Mouse (Mus musculus) heart, embryonic 11.5 days (tissue): ENCODE data around the gene Pdzrn3. TPM values are rescaled to one million over a fixed set of nuclear protein-coding genes. Genes with fewer than 3 reads are reported as not detected.

Source experiments
- ATAC-seq: fragments of 200-750 bp; cut with Nextera tagmentation; replicated peaks from 2 replicates; pipeline ENCODE4 v1.8.0; 2017; ENCODE audit warnings: moderate library complexity; ENCODE audit not compliant: insufficient number of reproducible peaks, low FRiP score, low TSS enrichment
- H3K27ac ChIP-seq: fragments of 300-500 bp; sonication (generic); 2 replicates; pipeline ENCODE4 v1.5.1; 2014; ENCODE audit warnings: mild to moderate bottlenecking, low read depth, low read length
- H3K27me3 ChIP-seq: fragments of 300-500 bp; sonication (generic); 2 replicates; pipeline ENCODE4 v1.6.1; 2014; ENCODE audit warnings: mild to moderate bottlenecking, low read length, mixed read lengths; ENCODE audit not compliant: control insufficient read depth, insufficient read depth
- H3K36me3 ChIP-seq: fragments of 300-500 bp; sonication (generic); 2 replicates; pipeline ENCODE4 v1.6.1; 2014; ENCODE audit warnings: mild to moderate bottlenecking, low read length, moderate library complexity, mixed read lengths; ENCODE audit not compliant: control insufficient read depth, insufficient read depth
- H3K4me1 ChIP-seq: fragments of 300-500 bp; sonication (generic); 2 replicates; pipeline ENCODE4 v1.6.1; 2014; ENCODE audit warnings: low read length; ENCODE audit not compliant: control insufficient read depth, insufficient read depth
- H3K4me2 ChIP-seq: fragments of 300-500 bp; sonication (generic); 2 replicates; pipeline ENCODE4 v1.6.1; 2014; ENCODE audit warnings: mild to moderate bottlenecking, moderate library complexity
- H3K4me3 ChIP-seq: fragments of 300-500 bp; sonication (generic); 2 replicates; pipeline ENCODE4 v1.5.1; 2014; ENCODE audit warnings: low read depth, low read length
- H3K9ac ChIP-seq: fragments of 300-500 bp; sonication (generic); 2 replicates; pipeline ENCODE4 v1.6.1; 2014; ENCODE audit warnings: mild to moderate bottlenecking, low read depth, low read length, moderate library complexity
- H3K9me3 ChIP-seq: fragments of 300-500 bp; sonication (generic); replicated peaks from 2 replicates; pipeline ENCODE4 v1.6.1; 2016; ENCODE audit warnings: low read length; ENCODE audit not compliant: control insufficient read depth
- WGBS: fragments of 180-500 bp; shearing (Covaris S2); extraction: QIAGEN DNeasy Blood & Tissue Kit; methylation state at CpG from one replicate; pipeline ENCODE4 v1.1.7; 2014; ENCODE audit not compliant: insufficient replicate concordance; 5-methylcytosine and 5-hydroxymethylcytosine counted together
- polyA plus RNA-seq: library from polyadenylated mRNA; unstranded; fragments of >200 nt; fragmentation: Nextera tagmentation; extraction: Ambion mirVana; gene quantifications from 2 replicates; pipeline ENCODE4 v1.2.1, GENCODE M21; 2014

Pdzrn3 gene
- polyA plus RNA-seq, 1 experiment from 2014 or later, result 10.5 TPM

DNA sequence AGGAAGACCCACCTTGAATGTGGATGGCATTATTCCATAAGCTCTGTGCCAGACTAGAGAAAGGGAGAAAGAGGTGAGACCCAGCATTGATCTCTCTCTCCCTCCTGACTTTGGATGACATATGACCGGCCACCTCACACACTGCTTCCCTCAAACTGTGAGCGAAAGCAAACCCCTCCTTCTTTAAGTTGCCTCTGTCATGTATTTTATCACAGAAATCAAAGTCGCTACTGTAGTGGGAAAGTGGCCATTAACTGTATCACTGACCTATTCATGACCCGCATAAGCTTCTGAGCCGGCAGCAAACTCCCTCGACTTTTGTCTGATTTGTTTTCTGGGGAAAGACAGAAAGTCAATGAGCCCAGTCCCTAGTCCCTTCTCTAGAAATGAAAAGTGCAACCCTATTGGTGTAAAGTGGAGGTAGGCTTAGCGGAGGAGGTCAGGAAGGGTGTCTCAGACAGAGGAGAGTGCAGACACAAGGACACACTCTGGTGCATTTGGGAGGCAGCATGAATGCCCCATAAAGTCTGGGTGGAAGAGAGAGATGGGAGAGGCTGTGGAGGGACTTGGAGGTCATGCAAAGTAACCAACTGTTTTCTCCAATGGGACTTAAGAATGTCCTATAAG is 134.4 kb downstream of the Pdzrn3 start:
- H3K36me3 ChIP-seq, result no peaks in the 10 kb centered on the region
- no peak overlapping the region for H3K9ac ChIP-seq
- H3K27ac ChIP-seq, result no peak overlapping the region
- 81% methylated on average over 7 of the region's 7 CpGs for WGBS
- no peak for ATAC-seq
- H3K4me3 ChIP-seq, result no peak overlapping the region
- no peaks in the 10 kb centered on the region for H3K27me3 ChIP-seq
- peaks cover 6% of the 10 kb centered on the region for H3K4me1 ChIP-seq
- no peak overlapping the region for H3K4me2 ChIP-seq
- H3K9me3 ChIP-seq, result no peaks in the 10 kb centered on the region

DNA sequence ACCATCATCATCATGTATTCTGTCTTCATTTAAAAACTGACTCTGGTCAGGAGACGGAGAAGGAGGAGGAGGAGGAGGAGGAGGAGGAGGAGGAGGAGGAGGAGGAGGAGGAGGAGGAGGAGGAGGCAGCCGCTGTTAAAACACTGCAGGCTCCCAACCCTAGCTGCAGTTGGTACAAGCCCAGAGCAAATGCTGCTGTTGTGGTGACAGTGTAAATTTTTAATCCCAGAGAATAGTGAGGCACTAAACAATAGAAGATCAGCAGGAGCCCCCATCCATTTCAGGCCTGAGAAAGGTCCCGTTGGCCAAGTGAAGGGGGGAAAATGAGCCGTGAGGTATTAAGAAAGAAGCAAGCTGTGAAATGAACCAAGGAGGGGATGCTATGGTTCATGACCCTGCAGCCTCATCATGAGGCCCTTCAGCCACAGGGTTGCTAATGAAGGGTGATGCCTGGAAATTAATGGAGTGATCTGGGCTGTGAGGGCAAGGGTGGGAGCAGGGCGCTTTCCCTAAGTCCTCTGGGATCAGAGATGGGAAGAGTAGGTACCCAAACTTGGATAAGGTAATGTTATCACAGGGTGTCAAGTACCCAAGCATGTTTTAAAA is 141.0 kb downstream of the Pdzrn3 start:
- H3K27ac ChIP-seq, result no peak overlapping the region
- no peak overlapping the region for H3K4me3 ChIP-seq
- H3K9ac ChIP-seq, result no peak overlapping the region
- H3K9me3 ChIP-seq, result no peaks in the 10 kb centered on the region
- no peaks in the 10 kb centered on the region for H3K27me3 ChIP-seq
- WGBS, result 47% methylated on average over 4 of the region's 5 CpGs
- no peaks in the 10 kb centered on the region for H3K36me3 ChIP-seq
- ATAC-seq, result no peak
- no peak overlapping the region for H3K4me2 ChIP-seq
- no peaks in the 10 kb centered on the region for H3K4me1 ChIP-seq

DNA sequence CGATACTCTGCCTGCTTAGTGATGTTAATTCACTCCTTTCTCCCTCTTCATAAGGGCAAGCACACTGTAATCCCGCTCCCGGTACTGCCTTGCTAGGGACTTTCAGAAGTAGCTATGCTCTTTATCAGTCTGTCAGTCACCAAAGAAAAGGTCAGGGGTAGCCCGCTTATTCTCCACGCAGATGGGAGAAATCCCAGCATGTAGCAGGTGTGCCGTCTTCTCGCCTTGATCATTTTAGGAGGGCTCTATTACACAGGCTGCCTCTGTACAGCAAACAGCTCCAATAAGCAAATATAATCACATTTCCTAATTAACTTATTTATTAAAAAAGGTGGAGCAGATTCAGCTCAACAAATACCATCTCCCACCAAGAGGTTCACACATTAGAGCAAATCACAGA is 141.5 kb downstream of the Pdzrn3 start:
- Histone ChIP-seq H3K36me3 (no peaks in the 10 kb centered on the region), H3K9ac (no peak overlapping the region), H3K4me3 (no peak overlapping the region), H3K4me1 (no peaks in the 10 kb centered on the region), H3K9me3 (no peaks in the 10 kb centered on the region), H3K4me2 (no peak overlapping the region), H3K27me3 (no peaks in the 10 kb centered on the region), H3K27ac (no peak overlapping the region)
- ATAC-seq, result no peak
- 61% methylated on average over 7 of the region's 7 CpGs for WGBS

DNA sequence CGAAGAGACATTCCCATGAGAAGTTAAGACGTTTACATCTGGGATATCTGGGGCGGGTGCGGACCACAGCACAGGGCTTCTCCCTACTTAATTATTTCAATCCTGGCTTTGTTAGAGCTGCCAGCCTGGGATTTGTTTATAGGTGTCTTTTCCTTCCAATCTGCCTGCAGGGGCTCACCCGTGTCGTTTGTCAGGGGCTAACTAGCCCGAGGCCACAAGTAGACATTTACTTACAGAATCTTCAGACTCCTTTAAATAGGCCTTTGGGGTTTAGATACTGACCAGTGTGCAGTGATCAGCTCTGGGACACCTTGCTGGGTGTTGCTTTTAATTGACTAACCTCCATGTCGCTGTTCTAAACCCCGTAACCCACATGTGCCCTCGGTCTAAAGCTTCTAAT is 143.3 kb downstream of the Pdzrn3 start:
- ATAC-seq, result no peak
- 63% methylated on average over 10 of the region's 10 CpGs for WGBS
- Histone ChIP-seq H3K36me3 (no peaks in the 10 kb centered on the region), H3K4me1 (no peaks in the 10 kb centered on the region), H3K4me2 (no peak overlapping the region), H3K27me3 (no peaks in the 10 kb centered on the region), H3K9ac (no peak overlapping the region), H3K9me3 (no peaks in the 10 kb centered on the region), H3K27ac (no peak overlapping the region), H3K4me3 (no peak overlapping the region)

DNA sequence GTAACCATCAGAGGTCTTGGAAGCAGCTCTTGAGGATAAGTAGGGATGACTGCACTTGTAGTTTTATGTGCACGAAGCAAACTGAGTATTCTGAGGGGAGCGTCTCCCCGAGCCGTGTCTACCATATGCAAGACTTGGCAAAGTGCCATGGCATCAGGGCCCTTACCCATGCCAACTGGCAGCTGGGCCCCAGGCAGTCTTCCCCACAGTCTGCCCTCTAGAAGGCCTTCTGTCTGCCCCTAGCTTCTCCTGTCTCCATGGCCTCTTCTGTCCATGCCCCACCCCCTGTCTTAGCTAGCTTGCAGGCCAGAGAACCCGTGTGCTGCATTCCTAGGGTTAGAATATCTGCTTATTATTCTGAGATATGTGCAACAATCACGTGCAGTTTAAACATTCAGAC is 144.0 kb downstream of the Pdzrn3 start:
- Histone ChIP-seq H3K9ac (no peak overlapping the region), H3K4me2 (no peak overlapping the region), H3K36me3 (no peaks in the 10 kb centered on the region), H3K27me3 (no peaks in the 10 kb centered on the region), H3K9me3 (no peaks in the 10 kb centered on the region), H3K27ac (no peak overlapping the region), H3K4me3 (no peak overlapping the region), H3K4me1 (no peaks in the 10 kb centered on the region)
- WGBS, result 75% methylated on average over 6 of the region's 6 CpGs
- no peak for ATAC-seq

DNA sequence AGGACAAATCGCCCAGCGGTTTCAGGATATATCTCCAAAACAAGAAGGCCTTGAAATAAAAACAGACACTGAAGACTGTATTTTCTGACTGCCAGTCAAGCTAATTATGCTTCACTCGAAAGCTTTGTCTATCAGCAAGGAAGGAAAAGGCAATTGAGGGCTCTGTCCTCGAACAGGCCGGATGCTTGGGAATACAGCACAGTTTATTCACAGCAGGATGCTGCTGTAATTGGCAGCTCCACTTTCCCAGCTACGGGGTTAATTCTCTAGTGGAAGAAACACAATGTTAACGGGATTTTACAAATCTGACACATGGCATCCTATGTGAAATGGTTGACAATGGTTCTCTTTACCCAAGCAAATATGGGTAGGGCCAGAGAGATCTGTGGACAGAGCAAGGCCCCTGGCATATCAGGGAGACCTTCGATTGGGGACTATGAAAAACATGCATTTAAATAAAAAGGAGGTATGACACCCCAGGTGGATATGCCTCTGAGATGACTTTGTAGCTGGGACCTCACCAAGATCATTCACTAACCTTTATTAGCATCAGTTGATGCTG is 150.3 kb downstream of the Pdzrn3 start:
- no peak overlapping the region for H3K4me2 ChIP-seq
- H3K9me3 ChIP-seq, result no peaks in the 10 kb centered on the region
- H3K4me3 ChIP-seq, result no peak overlapping the region
- no peak for ATAC-seq
- H3K4me1 ChIP-seq, result no peaks in the 10 kb centered on the region
- no peak overlapping the region for H3K27ac ChIP-seq
- no peaks in the 10 kb centered on the region for H3K27me3 ChIP-seq
- H3K9ac ChIP-seq, result no peak overlapping the region
- no peaks in the 10 kb centered on the region for H3K36me3 ChIP-seq
- 54% methylated on average over 8 of the region's 8 CpGs for WGBS

DNA sequence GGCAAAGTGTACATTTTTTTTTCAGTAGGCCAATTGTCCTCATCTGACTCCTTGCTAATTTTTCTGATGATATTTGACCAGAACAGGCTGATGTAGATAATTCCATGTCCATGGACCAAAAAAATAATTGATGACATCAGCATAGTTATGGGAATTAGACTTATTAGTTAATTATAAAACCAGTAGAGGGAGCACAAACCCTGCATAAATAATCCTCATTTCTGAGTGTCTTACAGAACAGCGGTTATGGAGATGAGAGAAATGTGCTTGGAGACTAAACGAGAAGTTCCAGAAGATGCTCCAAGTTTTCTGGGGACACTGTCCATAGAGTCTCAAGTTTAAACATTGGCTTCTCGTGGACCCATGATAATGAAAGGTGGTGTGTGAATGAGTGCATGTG is 157.4 kb downstream of the Pdzrn3 start:
- Histone ChIP-seq H3K9ac (no peak overlapping the region), H3K9me3 (no peaks in the 10 kb centered on the region), H3K4me1 (peaks cover 4% of the 10 kb centered on the region), H3K36me3 (no peaks in the 10 kb centered on the region), H3K4me3 (no peak overlapping the region), H3K4me2 (no peak overlapping the region), H3K27me3 (no peaks in the 10 kb centered on the region), H3K27ac (no peak overlapping the region)
- ATAC-seq, result no peak
- WGBS, result 74% methylated on average over 3 of the region's 3 CpGs

DNA sequence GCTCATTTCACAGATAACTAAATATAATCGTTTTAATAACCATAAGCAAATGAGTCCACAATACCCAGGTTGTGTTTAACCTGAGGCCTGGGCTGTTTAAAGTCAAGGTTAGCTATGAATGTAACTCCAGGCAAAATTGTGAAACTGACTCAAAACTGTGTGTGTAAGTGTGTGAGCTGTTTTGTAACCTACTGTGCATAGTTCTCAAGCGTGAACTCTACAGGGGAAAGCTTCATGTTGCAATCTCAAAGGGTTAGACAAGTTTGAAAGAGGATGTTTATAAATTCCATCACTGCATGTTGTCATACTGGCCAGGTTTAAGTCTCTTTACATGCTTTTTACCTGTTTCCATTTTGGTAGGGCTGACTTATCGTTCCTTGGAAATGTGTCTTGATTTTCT is 158.7 kb downstream of the Pdzrn3 start:
- H3K9ac ChIP-seq, result no peak overlapping the region
- no peak overlapping the region for H3K4me3 ChIP-seq
- no peaks in the 10 kb centered on the region for H3K36me3 ChIP-seq
- H3K4me1 ChIP-seq, result peaks cover 5% of the 10 kb centered on the region
- H3K27me3 ChIP-seq, result no peaks in the 10 kb centered on the region
- no peaks in the 10 kb centered on the region for H3K9me3 ChIP-seq
- H3K27ac ChIP-seq, result no peak overlapping the region
- no peak overlapping the region for H3K4me2 ChIP-seq
- no peak for ATAC-seq
- 82% methylated on average over 3 of the region's 3 CpGs for WGBS

DNA sequence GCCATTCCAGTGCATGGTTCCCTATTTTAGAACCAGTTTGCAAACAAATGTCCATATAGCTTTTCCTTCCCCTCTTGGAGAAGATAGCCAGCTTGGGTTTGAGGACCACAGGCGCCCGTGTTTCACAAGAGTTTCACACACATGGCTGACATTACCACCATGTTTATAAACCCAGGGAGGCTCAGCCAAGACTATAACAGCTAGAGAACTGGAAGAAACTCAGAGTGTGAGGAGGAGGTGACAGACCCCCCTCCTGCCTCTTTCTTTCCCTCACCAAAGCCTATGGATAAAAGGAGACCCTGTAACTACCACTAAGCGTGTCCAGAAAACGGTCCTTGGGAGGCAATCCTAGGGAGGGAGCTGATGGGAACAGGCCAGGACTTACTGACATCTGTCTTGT is 159.5 kb downstream of the Pdzrn3 start:
- 81% methylated on average over 4 of the region's 4 CpGs for WGBS
- Histone ChIP-seq H3K9me3 (no peaks in the 10 kb centered on the region), H3K9ac (no peak overlapping the region), H3K4me1 (peaks cover 5% of the 10 kb centered on the region), H3K4me3 (no peak overlapping the region), H3K27ac (no peak overlapping the region), H3K36me3 (no peaks in the 10 kb centered on the region), H3K4me2 (no peak overlapping the region), H3K27me3 (no peaks in the 10 kb centered on the region)
- ATAC-seq, result no peak
